Mouse (Mus musculus) midbrain, postnatal 0 days (tissue): ENCODE measurements at regions not wholly inside any gene's neighbourhood (a gene's known extent, or its start where the extent isn't known, plus 50 kb on each side); places are given as distances from the start of the nearest gene placed in this dataset.

Experiments
- ATAC-seq: fragments of 200-750 bp; cut with Nextera tagmentation; 2 replicates; pipeline ENCODE4 v1.8.0; 2017; ENCODE audit warnings: moderate number of reproducible peaks, mild to moderate bottlenecking, moderate TSS enrichment, moderate library complexity; ENCODE audit not compliant: low FRiP score
- DNase-seq: peaks from one replicate; pipeline ENCODE4 v3.0.0-alpha.2; 2015; ENCODE audit warnings: low spot score
- H3K27ac ChIP-seq: fragments of 300-500 bp; sonication (generic); 2 replicates; pipeline ENCODE4 v1.5.1; 2014; ENCODE audit warnings: low read depth, mild to moderate bottlenecking, low read length, mixed read lengths
- H3K27me3 ChIP-seq: fragments of 300-500 bp; sonication (generic); 2 replicates; pipeline ENCODE4 v1.6.1; 2014; ENCODE audit warnings: low read length, control low read depth, mixed read lengths; ENCODE audit not compliant: insufficient read depth
- H3K36me3 ChIP-seq: fragments of 300-500 bp; sonication (generic); 2 replicates; pipeline ENCODE4 v1.6.1; 2014; ENCODE audit warnings: low read length, control low read depth, mixed read lengths; ENCODE audit not compliant: insufficient read depth
- H3K4me1 ChIP-seq: fragments of 300-500 bp; sonication (generic); 2 replicates; pipeline ENCODE4 v1.6.1; 2014; ENCODE audit warnings: mild to moderate bottlenecking, control low read depth, antibody characterized with exemption, low read length, mixed read lengths; ENCODE audit not compliant: insufficient read depth
- H3K4me2 ChIP-seq: fragments of 300-500 bp; sonication (generic); 2 replicates; pipeline ENCODE4 v1.6.1; 2014; ENCODE audit warnings: low read depth, mild to moderate bottlenecking, low read length, mixed read lengths; ENCODE audit not compliant: poor library complexity, severe bottlenecking
- H3K4me3 ChIP-seq: fragments of 300-500 bp; sonication (generic); 2 replicates; pipeline ENCODE4 v1.5.1; 2014; ENCODE audit warnings: low read depth, mild to moderate bottlenecking, low read length, moderate library complexity
- H3K9ac ChIP-seq: fragments of 300-500 bp; sonication (generic); replicated peaks from 2 replicates; pipeline ENCODE4 v1.6.1; 2014; ENCODE audit warnings: mild to moderate bottlenecking, low read length, moderate library complexity, mixed read lengths; ENCODE audit not compliant: poor library complexity, severe bottlenecking
- H3K9me3 ChIP-seq: fragments of 300-500 bp; sonication (generic); 2 replicates; pipeline ENCODE4 v1.6.1; 2016; ENCODE audit warnings: low read length, control low read depth
- CTCF ChIP-seq: IDR thresholded peaks from 2 replicates; pipeline ENCODE4 v1.5.1; 2016; ENCODE audit warnings: antibody characterized with exemption, mild to moderate bottlenecking
- WGBS: fragments of 180-500 bp; shearing (Covaris S2); extraction: QIAGEN DNeasy Blood & Tissue Kit; methylation state at CpG from one replicate; pipeline ENCODE4 v1.1.7; 2014; 5-methylcytosine and 5-hydroxymethylcytosine counted together

DNA sequence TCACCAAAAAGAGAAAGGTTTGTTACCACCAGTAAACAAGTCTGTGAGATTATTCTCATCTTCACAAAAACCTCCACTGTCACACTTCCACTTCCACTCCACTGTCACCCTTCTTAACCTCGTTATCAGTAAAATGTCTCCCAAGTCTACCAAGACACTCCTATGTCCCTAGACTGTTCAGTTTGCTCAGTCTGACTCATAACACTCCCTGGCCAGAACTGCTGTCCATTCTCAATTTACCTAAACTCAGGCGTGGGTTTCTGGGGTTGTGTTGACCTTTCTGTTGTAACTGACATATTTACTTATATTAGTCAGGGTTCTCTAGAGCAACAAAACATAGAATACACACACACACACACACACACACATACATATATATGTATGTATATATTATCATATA, 85.5 kb downstream of the Emp1 start:
- WGBS: 84% methylated on average over 2 of the region's 2 CpGs
- H3K9me3 ChIP-seq: no peaks in the 10 kb centered on the region

DNA sequence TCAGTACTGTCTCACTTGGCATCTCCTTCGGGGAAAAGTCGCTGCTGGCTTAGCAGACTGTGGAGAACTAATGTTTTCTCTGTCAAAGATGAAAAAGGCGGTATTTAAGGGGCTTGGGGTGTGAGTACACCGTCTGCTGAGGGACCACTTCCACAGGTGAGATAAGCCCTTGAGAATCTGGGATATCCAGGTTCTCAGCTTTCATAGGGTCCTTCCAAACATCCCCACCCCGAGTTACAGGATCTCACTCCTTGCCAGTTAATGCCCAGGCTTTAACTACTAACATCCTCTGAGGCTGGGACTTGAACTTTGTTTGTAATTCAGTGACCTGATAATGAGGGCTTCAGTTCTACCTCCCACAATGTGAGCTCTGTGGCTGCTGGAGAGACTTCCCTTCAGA, 86.9 kb downstream of the Emp1 start:
- no peaks in the 10 kb centered on the region for H3K4me1 ChIP-seq
- H3K27ac ChIP-seq: no peak overlapping the region
- WGBS: 91% methylated on average over 5 of the region's 5 CpGs
- no peak overlapping the region for H3K4me2 ChIP-seq
- no peak for DNase-seq
- no peak overlapping the region for H3K9ac ChIP-seq
- no peak overlapping the region for H3K4me3 ChIP-seq
- no peak for TF ChIP-seq CTCF
- no peaks in the 10 kb centered on the region for H3K36me3 ChIP-seq
- no peaks in the 10 kb centered on the region for H3K9me3 ChIP-seq
- no peaks in the 10 kb centered on the region for H3K27me3 ChIP-seq
- ATAC-seq: no peak

More for the DNA sequence above, 85.5 kb downstream of the Emp1 start:
- TF ChIP-seq CTCF: no peak
- Histone ChIP-seq H3K4me2 (no peak overlapping the region), H3K4me1 (no peaks in the 10 kb centered on the region), H3K9ac (no peak overlapping the region), H3K27me3 (no peaks in the 10 kb centered on the region), H3K27ac (no peak overlapping the region), H3K4me3 (no peak overlapping the region), H3K36me3 (no peaks in the 10 kb centered on the region)
- DNase-seq: no peak
- no peak for ATAC-seq

DNA sequence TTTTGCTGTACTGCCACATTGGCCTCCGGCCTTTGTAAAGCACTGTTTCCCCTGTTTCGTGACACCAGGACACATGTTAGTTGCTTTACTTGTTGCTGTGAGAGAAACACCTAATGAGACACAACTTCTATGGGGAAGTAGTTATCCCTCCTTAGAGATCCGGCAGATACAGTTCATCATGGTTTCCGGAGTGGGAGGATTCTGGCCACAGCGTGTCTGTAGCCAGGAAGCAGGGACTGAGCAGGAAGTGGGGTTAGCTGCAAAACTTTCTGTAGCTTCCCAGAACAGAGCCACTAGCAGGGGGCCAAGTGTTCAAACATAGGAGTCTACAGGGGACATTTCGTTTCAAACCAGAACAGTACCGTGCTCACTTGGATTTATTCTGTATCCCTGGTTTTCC, 88.2 kb downstream of the Emp1 start:
- no peak overlapping the region for H3K4me3 ChIP-seq
- H3K4me2 ChIP-seq: no peak overlapping the region
- H3K27ac ChIP-seq: no peak overlapping the region
- TF ChIP-seq CTCF: no peak
- H3K36me3 ChIP-seq: no peaks in the 10 kb centered on the region
- DNase-seq (no peak), ATAC-seq (no peak)
- no peak overlapping the region for H3K9ac ChIP-seq
- WGBS: 88% methylated on average over 7 of the region's 7 CpGs
- H3K4me1 ChIP-seq: no peaks in the 10 kb centered on the region
- H3K27me3 ChIP-seq: no peaks in the 10 kb centered on the region
- H3K9me3 ChIP-seq: no peaks in the 10 kb centered on the region

DNA sequence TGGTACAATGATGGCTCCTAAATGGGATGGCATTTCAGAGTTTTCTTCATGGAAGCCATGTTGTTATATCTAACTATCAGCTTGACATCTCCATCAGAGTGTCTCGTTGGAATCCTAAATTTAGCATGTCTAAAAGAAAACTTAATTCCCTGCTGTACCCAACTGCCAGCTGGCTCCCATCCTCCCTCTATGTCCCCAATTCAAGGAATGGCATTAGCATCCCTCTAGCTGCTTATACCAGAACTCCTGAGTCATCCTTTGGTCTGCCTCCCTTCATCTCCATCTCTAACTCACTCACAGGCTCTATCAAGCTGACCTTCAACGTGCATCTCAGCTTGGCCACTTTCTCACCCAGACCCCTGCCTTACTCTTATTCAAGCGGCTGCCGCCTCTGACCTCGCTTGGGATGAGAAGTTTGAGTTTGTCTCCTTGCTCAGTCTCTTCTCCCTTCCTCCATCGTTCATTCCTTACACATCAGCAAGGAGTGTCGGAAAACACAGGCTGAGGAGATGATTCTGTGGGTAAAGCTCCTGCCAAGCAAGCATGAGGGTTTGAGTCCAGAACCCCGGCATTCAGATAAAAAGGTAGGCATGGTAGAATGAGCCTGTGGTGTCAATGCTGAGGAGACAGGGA, 88.9 kb downstream of the Emp1 start:
- 91% methylated on average over 8 of the region's 8 CpGs for WGBS
- Histone ChIP-seq H3K4me3 (no peak overlapping the region), H3K27ac (no peak overlapping the region), H3K9me3 (no peaks in the 10 kb centered on the region), H3K27me3 (no peaks in the 10 kb centered on the region), H3K4me2 (no peak overlapping the region), H3K9ac (no peak overlapping the region), H3K4me1 (no peaks in the 10 kb centered on the region), H3K36me3 (no peaks in the 10 kb centered on the region)
- no peak for DNase-seq
- no peak for TF ChIP-seq CTCF
- no peak for ATAC-seq

DNA sequence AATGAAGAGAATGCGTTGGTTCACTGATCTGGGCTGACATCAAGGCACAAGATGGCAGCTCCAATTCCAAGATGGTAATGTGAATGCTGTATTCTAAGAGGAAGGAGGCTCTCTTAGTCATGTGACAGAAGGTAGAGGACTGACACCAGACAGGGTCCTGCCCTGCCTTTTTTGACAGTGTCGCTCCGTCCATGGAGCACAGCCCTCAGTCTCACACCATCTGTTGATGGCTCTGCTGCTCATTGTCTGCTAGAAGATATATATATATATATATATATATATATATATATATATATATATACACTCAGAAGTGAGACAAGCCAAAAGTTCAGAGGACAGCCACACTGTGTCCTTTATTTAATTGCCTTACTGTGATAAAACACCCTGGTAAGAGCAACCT, 90.7 kb downstream of the Emp1 start:
- no peak overlapping the region for H3K4me2 ChIP-seq
- no peaks in the 10 kb centered on the region for H3K27me3 ChIP-seq
- DNase-seq: no peak
- no peak overlapping the region for H3K27ac ChIP-seq
- H3K36me3 ChIP-seq: no peaks in the 10 kb centered on the region
- no peak overlapping the region for H3K4me3 ChIP-seq
- 97% methylated on average over 3 of the region's 3 CpGs for WGBS
- H3K9ac ChIP-seq: no peak overlapping the region
- ATAC-seq: no peak
- no peak for TF ChIP-seq CTCF
- no peaks in the 10 kb centered on the region for H3K4me1 ChIP-seq
- no peaks in the 10 kb centered on the region for H3K9me3 ChIP-seq

DNA sequence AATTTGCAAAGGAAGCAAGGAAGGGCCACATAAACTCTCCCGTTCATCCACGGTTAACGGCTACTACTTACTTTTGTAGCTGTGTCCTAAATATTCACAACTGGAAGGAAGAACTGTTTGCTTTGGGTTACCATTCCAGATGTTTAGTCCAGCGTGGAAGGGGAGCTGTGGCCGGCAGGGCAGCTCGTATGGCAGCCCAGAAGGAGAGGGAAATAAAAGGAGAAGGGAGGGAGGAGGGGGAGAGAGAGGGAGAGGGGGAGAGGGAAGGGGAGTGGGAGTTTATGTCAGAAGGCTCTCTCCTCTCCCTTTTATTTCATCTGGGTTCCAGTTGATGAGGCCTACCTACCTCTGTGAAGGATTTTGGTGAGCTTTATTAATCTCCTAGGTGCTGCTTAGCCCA, 110.2 kb downstream of the Emp1 start:
- Histone ChIP-seq H3K9me3 (no peaks in the 10 kb centered on the region), H3K27me3 (no peaks in the 10 kb centered on the region), H3K9ac (no peak overlapping the region), H3K4me1 (no peaks in the 10 kb centered on the region), H3K4me3 (no peak overlapping the region), H3K27ac (no peak overlapping the region), H3K36me3 (no peaks in the 10 kb centered on the region), H3K4me2 (no peak overlapping the region)
- 43% methylated on average over 6 of the region's 6 CpGs for WGBS
- ATAC-seq (no peak), DNase-seq (no peak)
- TF ChIP-seq CTCF: no peak
